Mouse (Mus musculus): Measurements from ENCODE around the gene Slc43a1. TPM values are rescaled to one million over a fixed set of nuclear protein-coding genes. Genes with fewer than 3 reads are reported as not detected.
"Not testable (repeated sequence)": the region's sequence is repeated elsewhere in the genome, so short reads cannot be mapped to it uniquely, and the experiment has no call there.

Slc43a1 gene
- polyA plus RNA-seq, 1 experiment from 2014 or later: 41.0 TPM

- no peak overlapping the region for H3K4me3 ChIP-seq
- H3K27ac ChIP-seq: no peak overlapping the region
- H3K9me3 ChIP-seq: no peaks in the 10 kb centered on the region
- peaks cover 24% of the 10 kb centered on the region for H3K27me3 ChIP-seq (ENCODE audit: insufficient read depth, poor library complexity, severe bottlenecking)
- no peaks in the 10 kb centered on the region for H3K36me3 ChIP-seq
- DNase-seq (ENCODE audit: low spot score): peak; percentile 43
- H3K4me1 ChIP-seq: peaks cover 12% of the 10 kb centered on the region
- 48% methylated on average over 6 of the region's 6 CpGs for WGBS
Measured at GRCm38 (mm10) chr2:84893359-84893758, 54.7 kb downstream of the Slc43a1 start.

- DNase-seq (ENCODE audit: low spot score): no peak
- Histone ChIP-seq H3K27ac (no peak overlapping the region), H3K4me1 (no peaks in the 10 kb centered on the region), H3K27me3 (ENCODE audit: insufficient read depth, poor library complexity, severe bottlenecking) (peaks cover 8% of the 10 kb centered on the region), H3K36me3 (no peaks in the 10 kb centered on the region), H3K4me3 (no peak overlapping the region), H3K9me3 (no peaks in the 10 kb centered on the region)
- 57% methylated on average over 4 of the region's 4 CpGs for WGBS
Measured at GRCm38 (mm10) chr2:84895495-84896198, 57.0 kb downstream of the Slc43a1 start.

- not testable (repeated sequence) for H3K27me3 ChIP-seq (ENCODE audit: insufficient read depth, poor library complexity, severe bottlenecking); H3K4me3 ChIP-seq; H3K27ac ChIP-seq; H3K9me3 ChIP-seq; H3K36me3 ChIP-seq; H3K4me1 ChIP-seq
- peak; percentile 54 for DNase-seq (ENCODE audit: low spot score)
- 87% methylated on average over 6 of the region's 6 CpGs for WGBS
Measured at GRCm38 (mm10) chr2:84896686-84897085, 58.0 kb downstream of the Slc43a1 start.

- peaks cover 21% of the 10 kb centered on the region for H3K4me1 ChIP-seq
- H3K36me3 ChIP-seq: no peaks in the 10 kb centered on the region
- no peaks in the 10 kb centered on the region for H3K9me3 ChIP-seq
- no peak overlapping the region for H3K27ac ChIP-seq
- 66% methylated on average over 3 of the region's 3 CpGs for WGBS
- H3K4me3 ChIP-seq: no peak overlapping the region
- no peaks in the 10 kb centered on the region for H3K27me3 ChIP-seq (ENCODE audit: insufficient read depth, poor library complexity, severe bottlenecking)
- peak; percentile 75 for DNase-seq (ENCODE audit: low spot score)
Measured at GRCm38 (mm10) chr2:84912722-84913121, 74.1 kb downstream of the Slc43a1 start.

Other genes starting within 250 kb of the Slc43a1 start
- gene Ctnnd1, start 188.1 kb upstream of the Slc43a1 start, polyA plus RNA-seq (2016; fragmentation: Nextera tagmentation; extraction: Ambion mirVana): 65.2 and 91.5 TPM in 2 replicates
- 0.21 and 0.29 TPM in 2 replicates for gene Btbd18, start 179.8 kb upstream of the Slc43a1 start, polyA plus RNA-seq (2016; fragmentation: Nextera tagmentation; extraction: Ambion mirVana)
- gene Selenoh, start 168.1 kb upstream of the Slc43a1 start, polyA plus RNA-seq (2016; fragmentation: Nextera tagmentation; extraction: Ambion mirVana): 347 and 370 TPM in 2 replicates
- not detected in 2 replicates for gene Gm28635, start 160.8 kb upstream of the Slc43a1 start, polyA plus RNA-seq (2016; fragmentation: Nextera tagmentation; extraction: Ambion mirVana)
- 30.8 and 39.9 TPM in 2 replicates for gene Med19, start 160.4 kb upstream of the Slc43a1 start, polyA plus RNA-seq (2016; fragmentation: Nextera tagmentation; extraction: Ambion mirVana)
- 172 and 182 TPM in 2 replicates for gene Tmx2, start 159.7 kb upstream of the Slc43a1 start, polyA plus RNA-seq (2016; fragmentation: Nextera tagmentation; extraction: Ambion mirVana)
- gene Zdhhc5, start 123.7 kb upstream of the Slc43a1 start, polyA plus RNA-seq (2016; fragmentation: Nextera tagmentation; extraction: Ambion mirVana): 33.3 and 33.4 TPM in 2 replicates
- 30.0 and 42.1 TPM in 2 replicates for gene Clp1, start 111.5 kb upstream of the Slc43a1 start, polyA plus RNA-seq (2016; fragmentation: Nextera tagmentation; extraction: Ambion mirVana)
- gene Ypel4, start 104.8 kb upstream of the Slc43a1 start, polyA plus RNA-seq (2016; fragmentation: Nextera tagmentation; extraction: Ambion mirVana): 6.4 and 6.8 TPM in 2 replicates
- 6.9 and 7.3 TPM in 2 replicates for gene Gm19426, start 95.2 kb upstream of the Slc43a1 start, polyA plus RNA-seq (2016; fragmentation: Nextera tagmentation; extraction: Ambion mirVana)
- 22.0 and 28.5 TPM in 2 replicates for gene Serping1, start 63.4 kb upstream of the Slc43a1 start, polyA plus RNA-seq (2016; fragmentation: Nextera tagmentation; extraction: Ambion mirVana)
- gene Ube2l6, start 40.0 kb upstream of the Slc43a1 start, polyA plus RNA-seq (2016; fragmentation: Nextera tagmentation; extraction: Ambion mirVana): 51.3 and 65.3 TPM in 2 replicates
- 0.18 and 0.19 TPM in 2 replicates for gene Smtnl1, start 16.2 kb upstream of the Slc43a1 start, polyA plus RNA-seq (2016; fragmentation: Nextera tagmentation; extraction: Ambion mirVana)
- 82.9 and 92.9 TPM in 2 replicates for gene Timm10, start 11.9 kb upstream of the Slc43a1 start, polyA plus RNA-seq (2016; fragmentation: Nextera tagmentation; extraction: Ambion mirVana)
- 0.33 and 0.88 TPM in 2 replicates for gene Rtn4rl2, start 47.9 kb downstream of the Slc43a1 start, polyA plus RNA-seq (2016; fragmentation: Nextera tagmentation; extraction: Ambion mirVana)
- 48.4 and 50.9 TPM in 2 replicates for gene Slc43a3, start 97.7 kb downstream of the Slc43a1 start, polyA plus RNA-seq (2016; fragmentation: Nextera tagmentation; extraction: Ambion mirVana)
- gene Prg2, start 141.6 kb downstream of the Slc43a1 start, polyA plus RNA-seq (2016; fragmentation: Nextera tagmentation; extraction: Ambion mirVana): 0.64 TPM in 1 of 2 replicates, not detected in the other
- gene Prg3, start 149.4 kb downstream of the Slc43a1 start, polyA plus RNA-seq (2016; fragmentation: Nextera tagmentation; extraction: Ambion mirVana): 0.31 TPM in 1 of 2 replicates, not detected in the other
- 223 and 273 TPM in 2 replicates for gene Ssrp1, start 198.4 kb downstream of the Slc43a1 start, polyA plus RNA-seq (2016; fragmentation: Nextera tagmentation; extraction: Ambion mirVana)
- gene P2rx3, start 198.6 kb downstream of the Slc43a1 start, polyA plus RNA-seq (2016; fragmentation: Nextera tagmentation; extraction: Ambion mirVana): 1.1 and 1.6 TPM in 2 replicates
- 24.7 and 25.9 TPM in 2 replicates for gene Tnks1bp1, start 209.2 kb downstream of the Slc43a1 start, polyA plus RNA-seq (2016; fragmentation: Nextera tagmentation; extraction: Ambion mirVana)